Mouse (Mus musculus) T-helper 17 cell (primary cell): ENCODE measurements at regions not wholly inside any gene's neighbourhood (a gene's known extent, or its start where the extent isn't known, plus 50 kb on each side); places are given as distances from the start of the nearest gene placed in this dataset.

Experiments used
- in situ Hi-C, 2 experiments: fragments of 300-600 bp; cut with MboI, MseI; formaldehyde crosslinking; loops; 1 replicate in 1 of 2; 2 replicates in 1 of 2; pipeline ENCODE4 v1.15.1; 2025; ENCODE audit warnings: high pct_unique_total_duplicates in 2 of 2

- in situ Hi-C loops, result loop anchor here in 1 of 2 experiments (10.0 kb wide), 1 partner anchor 960 kb away; no protein-coding TSS in a partner anchor
These were observed 494.7 kb downstream of the Ncam2 start for GRCm38 (mm10) chr16:81695241-81695640.

DNA sequence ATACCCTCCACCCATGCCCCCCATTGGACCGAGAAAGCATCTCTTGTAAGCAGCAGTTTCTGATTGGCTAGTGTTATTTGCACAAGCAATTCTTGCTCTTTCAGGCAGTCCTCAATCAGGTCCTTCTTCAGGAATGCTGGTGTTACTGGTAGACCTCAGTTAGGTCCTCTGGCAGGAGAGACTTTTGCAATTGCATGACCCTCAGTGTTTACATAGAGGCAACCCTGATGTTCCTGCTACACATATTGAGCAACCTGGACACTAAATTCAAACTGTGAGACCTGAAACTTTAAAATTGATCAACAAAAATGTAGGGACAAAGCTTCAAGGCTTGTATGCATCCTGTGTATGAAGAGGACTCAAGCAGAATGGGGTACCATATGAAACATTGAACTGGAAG lies 502.9 kb downstream of the Ncam2 start:
- in situ Hi-C loops, result no loop called here
